Mouse (Mus musculus): ENCODE measurements at regions not wholly inside any gene's neighbourhood (a gene's known extent, or its start where the extent isn't known, plus 50 kb on each side); places are given as distances from the start of the nearest gene placed in this dataset.
A peak's percentile ranks its signal among the peaks of the same experiment; 100 is the strongest.

- 61% methylated on average over 4 of the region's 4 CpGs for WGBS
- H3K4me2 ChIP-seq (replicated peaks; ENCODE audit: low read depth) = no peak overlapping the region
- no peak overlapping the region for H3K9ac ChIP-seq (ENCODE audit: low read length)
- no peak overlapping the region for H3K27ac ChIP-seq (replicated peaks)
- no peaks in the 10 kb centered on the region for H3K36me3 ChIP-seq (ENCODE audit: control insufficient read depth, insufficient read depth, low read length)
- no peaks in the 10 kb centered on the region for H3K4me1 ChIP-seq (replicated peaks; ENCODE audit: control insufficient read depth, insufficient read depth)
- 0 out of 2 replicates have a peak, but pooled peaks have one; percentile 40 for ATAC-seq (ENCODE audit: low FRiP score, low TSS enrichment)
- no peaks in the 10 kb centered on the region for H3K9me3 ChIP-seq (ENCODE audit: control insufficient read depth, low read length)
- H3K27me3 ChIP-seq (ENCODE audit: control insufficient read depth, insufficient read depth, low read length) = no peaks in the 10 kb centered on the region
- no peak overlapping the region for H3K4me3 ChIP-seq (ENCODE audit: low read depth, low read length)
- no peak for DNase-seq (ENCODE audit: low spot score)
- TF ChIP-seq EP300 (optimal IDR thresholded peaks at IDR 0.05) (no peak), CTCF (IDR thresholded peaks at IDR 0.05; ENCODE audit: low read depth) (no peak)
Observed at GRCm38 (mm10) chr13:72419532-72419931, 209.1 kb upstream of the Irx2 start.

DNA sequence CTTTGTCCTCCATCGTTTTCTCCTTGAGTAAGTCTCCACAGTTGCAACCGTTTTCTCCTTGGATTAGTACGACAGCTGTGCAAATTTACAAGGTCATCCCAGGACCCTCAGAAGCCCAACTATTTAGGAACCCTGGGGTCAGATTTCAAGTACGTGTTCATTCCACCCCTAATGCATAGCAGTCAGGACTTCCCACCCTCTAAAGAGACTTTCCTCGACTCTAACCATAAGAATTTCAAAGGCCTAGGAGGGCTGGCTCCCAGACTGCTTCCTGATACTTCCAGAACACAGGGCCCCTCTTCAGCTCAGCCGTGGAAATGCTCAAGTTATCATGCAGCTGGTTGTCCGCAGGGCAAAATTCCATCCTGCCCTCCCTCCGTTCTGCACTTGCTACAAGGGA is 202.7 kb upstream of the Irx2 start:
- no peaks in the 10 kb centered on the region for H3K4me1 ChIP-seq (replicated peaks; ENCODE audit: control insufficient read depth, insufficient read depth)
- no peak overlapping the region for H3K9ac ChIP-seq (ENCODE audit: low read length)
- ATAC-seq (ENCODE audit: low FRiP score, low TSS enrichment) = no peak
- H3K4me3 ChIP-seq (ENCODE audit: low read depth, low read length) = no peak overlapping the region
- 40% methylated on average over 8 of the region's 8 CpGs for WGBS
- DNase-seq (ENCODE audit: low spot score) = no peak
- TF ChIP-seq CTCF (IDR thresholded peaks at IDR 0.05; ENCODE audit: low read depth) = no peak
- no peak for TF ChIP-seq EP300 (optimal IDR thresholded peaks at IDR 0.05)
- no peaks in the 10 kb centered on the region for H3K27me3 ChIP-seq (ENCODE audit: control insufficient read depth, insufficient read depth, low read length)
- no peak overlapping the region for H3K4me2 ChIP-seq (replicated peaks; ENCODE audit: low read depth)
- H3K9me3 ChIP-seq (ENCODE audit: control insufficient read depth, low read length) = no peaks in the 10 kb centered on the region
- H3K27ac ChIP-seq (replicated peaks) = no peak overlapping the region
- H3K36me3 ChIP-seq (ENCODE audit: control insufficient read depth, insufficient read depth, low read length) = no peaks in the 10 kb centered on the region

GRCm38 (mm10) chr13:72445336-72445735 is 183.3 kb upstream of the Irx2 start:
- Histone ChIP-seq H3K4me3 (ENCODE audit: low read depth, low read length) (no peak overlapping the region), H3K9ac (ENCODE audit: low read length) (no peak overlapping the region), H3K27ac (replicated peaks) (no peak overlapping the region), H3K27me3 (ENCODE audit: control insufficient read depth, insufficient read depth, low read length) (no peaks in the 10 kb centered on the region), H3K4me2 (replicated peaks; ENCODE audit: low read depth) (no peak overlapping the region), H3K9me3 (ENCODE audit: control insufficient read depth, low read length) (no peaks in the 10 kb centered on the region), H3K4me1 (replicated peaks; ENCODE audit: control insufficient read depth, insufficient read depth) (no peaks in the 10 kb centered on the region), H3K36me3 (ENCODE audit: control insufficient read depth, insufficient read depth, low read length) (no peaks in the 10 kb centered on the region)
- TF ChIP-seq EP300 (optimal IDR thresholded peaks at IDR 0.05) (no peak), CTCF (IDR thresholded peaks at IDR 0.05; ENCODE audit: low read depth) (no peak)
- ATAC-seq (ENCODE audit: low FRiP score, low TSS enrichment) = no peak
- DNase-seq (ENCODE audit: low spot score) = no peak
- 65% methylated on average over 3 of the region's 3 CpGs for WGBS

DNA sequence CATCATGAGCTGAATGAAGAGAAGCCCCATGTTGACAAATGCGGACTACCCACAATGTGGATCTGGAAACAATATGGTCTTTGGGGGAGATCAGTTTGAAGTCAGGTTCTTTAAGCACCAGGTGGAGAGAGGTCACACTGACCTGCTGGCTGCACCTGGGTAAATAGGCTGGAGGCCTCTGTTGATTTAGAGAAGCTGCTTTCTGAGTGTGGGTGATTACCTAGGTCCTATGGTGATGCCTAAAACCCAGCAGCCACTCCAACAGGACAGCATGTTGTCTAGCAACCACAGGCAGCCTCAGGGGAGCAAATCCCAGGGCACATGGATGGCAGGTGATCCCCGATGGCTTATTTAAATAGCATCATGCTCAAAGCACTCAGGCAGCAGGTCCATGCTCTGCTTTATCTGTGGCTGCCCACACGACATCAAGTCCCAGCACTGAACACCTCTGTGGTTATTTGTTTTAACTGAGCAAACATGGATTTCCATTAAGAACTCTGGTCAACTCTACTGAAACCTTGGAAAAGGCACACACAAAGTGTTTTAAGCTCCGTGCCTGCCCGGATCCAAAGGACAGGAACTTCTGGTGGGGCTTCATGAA is 180.1 kb upstream of the Irx2 start:
- Histone ChIP-seq H3K9me3 (ENCODE audit: control insufficient read depth, low read length) (no peaks in the 10 kb centered on the region), H3K36me3 (ENCODE audit: control insufficient read depth, insufficient read depth, low read length) (no peaks in the 10 kb centered on the region), H3K4me1 (replicated peaks; ENCODE audit: control insufficient read depth, insufficient read depth) (no peaks in the 10 kb centered on the region), H3K27me3 (ENCODE audit: control insufficient read depth, insufficient read depth, low read length) (no peaks in the 10 kb centered on the region), H3K27ac (replicated peaks) (no peak overlapping the region), H3K9ac (ENCODE audit: low read length) (no peak overlapping the region), H3K4me2 (replicated peaks; ENCODE audit: low read depth) (no peak overlapping the region), H3K4me3 (ENCODE audit: low read depth, low read length) (no peak overlapping the region)
- ATAC-seq (ENCODE audit: low FRiP score, low TSS enrichment) = peak; percentile 53; the same call in 1 of the 2 replicates
- TF ChIP-seq EP300 (optimal IDR thresholded peaks at IDR 0.05) (no peak), CTCF (IDR thresholded peaks at IDR 0.05; ENCODE audit: low read depth) (no peak)
- WGBS = 46% methylated on average over 5 of the region's 5 CpGs
- peak; percentile 16 for DNase-seq (ENCODE audit: low spot score)

DNA sequence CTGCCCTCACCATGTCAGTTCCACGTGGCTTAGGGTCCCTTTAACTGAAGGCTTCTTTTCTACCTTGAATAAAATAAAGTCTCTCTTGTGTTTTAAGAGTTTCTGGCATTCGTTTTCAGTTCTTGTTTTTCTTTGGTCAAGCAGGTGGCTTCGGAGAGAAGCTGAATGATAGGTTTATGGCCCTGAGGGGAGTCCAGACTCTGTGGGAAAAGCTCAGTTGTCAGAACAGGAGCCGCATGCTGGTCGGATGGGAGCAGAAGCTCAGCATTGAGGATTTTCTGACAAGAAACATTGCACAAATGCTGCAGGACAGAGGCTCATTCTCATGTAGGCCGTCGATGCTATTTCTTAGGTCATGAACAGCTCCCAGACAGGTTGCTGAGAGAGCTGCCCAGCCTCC is 133.3 kb upstream of the Irx2 start:
- TF ChIP-seq EP300 (optimal IDR thresholded peaks at IDR 0.05) = no peak
- Histone ChIP-seq H3K4me3 (ENCODE audit: low read depth, low read length) (no peak overlapping the region), H3K27me3 (ENCODE audit: control insufficient read depth, insufficient read depth, low read length) (no peaks in the 10 kb centered on the region), H3K27ac (replicated peaks) (no peak overlapping the region), H3K4me2 (replicated peaks; ENCODE audit: low read depth) (no peak overlapping the region), H3K36me3 (ENCODE audit: control insufficient read depth, insufficient read depth, low read length) (no peaks in the 10 kb centered on the region), H3K9ac (ENCODE audit: low read length) (no peak overlapping the region), H3K4me1 (replicated peaks; ENCODE audit: control insufficient read depth, insufficient read depth) (no peaks in the 10 kb centered on the region), H3K9me3 (ENCODE audit: control insufficient read depth, low read length) (no peaks in the 10 kb centered on the region)
- no peak for DNase-seq (ENCODE audit: low spot score)
- no peak for ATAC-seq (ENCODE audit: low FRiP score, low TSS enrichment)
- 70% methylated on average over 7 of the region's 7 CpGs for WGBS

- ATAC-seq (ENCODE audit: low FRiP score, low TSS enrichment) = no peak
Observed at GRCm38 (mm10) chr13:72497036-72497435, 131.6 kb upstream of the Irx2 start.

More at GRCm38 (mm10) chr13:72497036-72497435, 131.6 kb upstream of the Irx2 start:
- no peaks in the 10 kb centered on the region for H3K9me3 ChIP-seq (ENCODE audit: control insufficient read depth, low read length)
- H3K4me3 ChIP-seq (ENCODE audit: low read depth, low read length) = no peak overlapping the region
- H3K9ac ChIP-seq (ENCODE audit: low read length) = no peak overlapping the region
- no peak for TF ChIP-seq EP300 (optimal IDR thresholded peaks at IDR 0.05)
- no peak for TF ChIP-seq CTCF (IDR thresholded peaks at IDR 0.05; ENCODE audit: low read depth)
- no peaks in the 10 kb centered on the region for H3K27me3 ChIP-seq (ENCODE audit: control insufficient read depth, insufficient read depth, low read length)
- no peak overlapping the region for H3K4me2 ChIP-seq (replicated peaks; ENCODE audit: low read depth)
- H3K27ac ChIP-seq (replicated peaks) = no peak overlapping the region
- no peak for DNase-seq (ENCODE audit: low spot score)
- 74% methylated on average over 5 of the region's 5 CpGs for WGBS
- H3K4me1 ChIP-seq (replicated peaks; ENCODE audit: control insufficient read depth, insufficient read depth) = no peaks in the 10 kb centered on the region
- no peaks in the 10 kb centered on the region for H3K36me3 ChIP-seq (ENCODE audit: control insufficient read depth, insufficient read depth, low read length)

Data from stomach, postnatal 0 days (tissue).